Mouse (Mus musculus) ES-Bruce4 (cell line): ENCODE data around the gene Itga8.

Experiments used
- CTCF ChIP-seq: IDR thresholded peaks from one replicate; pipeline ENCODE4 v1.8.1; 2011; ENCODE audit warnings: low read depth, low read length
- EP300 ChIP-seq: IDR thresholded peaks from 2 replicates; pipeline ENCODE4 v1.6.1; 2011; ENCODE audit warnings: low read depth, low read length; ENCODE audit not compliant: insufficient read depth

DNA sequence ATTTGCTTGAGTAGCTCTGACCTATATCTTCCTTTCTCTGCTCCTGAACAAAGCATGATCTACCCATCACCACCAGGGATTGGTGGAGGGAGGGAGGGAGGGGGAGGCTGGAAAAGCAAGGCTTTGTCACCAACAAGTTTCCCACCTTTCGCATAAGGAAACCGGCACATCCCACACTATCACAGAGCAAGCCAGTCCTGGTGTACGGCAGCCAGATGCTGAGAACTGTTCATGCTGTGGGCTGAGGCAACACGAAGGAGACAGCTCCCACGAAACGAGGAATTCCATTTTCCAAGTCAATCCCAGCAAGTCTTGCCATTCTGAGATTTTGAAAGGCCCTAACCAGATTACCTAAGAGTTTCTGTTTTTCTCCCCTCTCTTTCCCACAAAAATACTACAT, 6.6 kb downstream of the Itga8 start:
- TF ChIP-seq CTCF: no peak
- TF ChIP-seq EP300: no peak
